Mouse (Mus musculus) cortical plate, adult 2 months (tissue): ENCODE data around the gene Pakap.

Experiments
- CTCF ChIP-seq: fragments of 200-500 bp; IDR thresholded peaks from 2 replicates; pipeline ENCODE4 v1.5.1; 2011; ENCODE audit warnings: mild to moderate bottlenecking, control low read depth, low read length; ENCODE audit not compliant: insufficient read depth; ENCODE audit errors: extremely low read depth
- POLR2A ChIP-seq: fragments of 200-500 bp; IDR thresholded peaks from 2 replicates; pipeline ENCODE4 v1.6.1; 2011; ENCODE audit warnings: mild to moderate bottlenecking, low read length, control low read depth; ENCODE audit not compliant: insufficient read depth; ENCODE audit errors: extremely low read depth

DNA sequence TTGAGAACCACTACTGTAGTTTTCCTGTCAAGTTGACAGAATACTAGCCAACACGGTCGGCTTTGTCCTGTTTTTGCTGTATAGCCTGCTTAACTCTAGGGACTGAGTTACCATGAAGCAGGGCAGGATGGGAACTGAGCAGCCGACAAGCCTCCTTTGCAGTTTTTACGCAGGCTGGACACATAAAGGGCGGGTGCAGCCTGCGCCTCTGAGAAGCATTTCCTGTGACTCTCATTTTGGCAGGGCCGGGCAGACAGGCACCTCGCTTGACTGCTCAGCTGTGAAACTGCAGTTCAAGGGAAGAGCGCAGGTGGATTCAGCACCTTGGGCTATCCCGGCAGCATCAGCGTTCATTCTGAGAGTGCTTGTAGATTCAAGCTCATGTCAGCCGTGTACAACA, 113.5 kb downstream of the Pakap start:
- TF ChIP-seq POLR2A (no peak), CTCF (no peak)
